Mouse (Mus musculus): ENCODE data around the gene Gpat2. TPM values are rescaled to one million over a fixed set of nuclear protein-coding genes. Genes with fewer than 3 reads are reported as not detected.

Gene Gpat2
- polyA plus RNA-seq, 1 experiment = 0.12 TPM

DNA sequence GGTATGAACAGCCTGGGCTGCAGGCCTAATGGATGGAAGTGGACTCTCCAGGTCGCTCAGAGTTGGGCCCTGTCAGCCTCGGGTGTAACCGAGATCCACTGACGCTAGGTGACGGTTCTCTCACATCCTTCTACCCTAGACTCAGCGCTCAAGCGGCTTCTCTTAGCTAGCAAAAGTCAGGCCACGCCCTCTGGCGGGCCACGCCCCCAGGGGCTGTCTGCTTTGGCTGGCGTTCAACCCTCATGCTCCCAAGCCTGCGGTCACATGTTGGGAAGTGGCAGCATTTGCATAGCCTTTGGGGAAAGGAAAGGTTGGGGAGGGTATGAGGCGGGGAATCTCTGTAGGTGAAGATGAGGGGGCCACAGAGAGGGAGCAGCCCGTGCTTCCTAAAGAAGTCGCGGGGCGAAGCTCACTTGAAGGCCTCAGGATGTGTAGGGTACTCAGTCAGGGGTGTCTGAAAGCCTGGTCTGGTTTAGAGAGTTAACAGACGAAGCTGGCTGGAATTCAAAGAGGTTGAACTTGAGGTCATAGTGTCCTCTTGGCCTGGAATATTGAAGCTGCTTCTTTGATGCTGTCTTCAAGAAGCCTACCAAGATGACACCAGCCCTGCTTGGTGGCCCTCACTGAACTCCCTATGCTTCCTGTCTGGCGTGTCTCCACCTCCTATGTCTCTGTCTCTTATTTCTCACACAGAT, 59.6 kb downstream of the Gpat2 start:
- no peak for DNase-seq (ENCODE audit: low read depth, low spot score)
- WGBS = 12% methylated on average over 19 of the region's 19 CpGs

Other genes starting within 250 kb of the Gpat2 start
- gene 1810024B03Rik, start 216.9 kb upstream of the Gpat2 start, polyA plus RNA-seq (2012; rRNA removed) = 1.2 TPM in 2 replicates
- 25.9 and 41.1 TPM in 2 replicates for gene Snrnp200, start 216.8 kb upstream of the Gpat2 start, polyA plus RNA-seq (2012; rRNA removed)
- 57.6 and 58.5 TPM in 2 replicates for gene Ciao1, start 177.4 kb upstream of the Gpat2 start, polyA plus RNA-seq (2012; rRNA removed)
- gene Tmem127, start 177.3 kb upstream of the Gpat2 start, polyA plus RNA-seq (2012; rRNA removed) = 67.4 and 99.6 TPM in 2 replicates
- 35.8 and 43.0 TPM in 2 replicates for gene Stard7, start 155.0 kb upstream of the Gpat2 start, polyA plus RNA-seq (2012; rRNA removed)
- 8.4 and 8.7 TPM in 2 replicates for gene Dusp2, start 89.0 kb upstream of the Gpat2 start, polyA plus RNA-seq (2012; rRNA removed)
- gene Astl, start 86.6 kb upstream of the Gpat2 start, polyA plus RNA-seq (2012; rRNA removed) = not detected in 2 replicates
- 0.71 and 0.91 TPM in 2 replicates for gene Adra2b, start 62.0 kb upstream of the Gpat2 start, polyA plus RNA-seq (2012; rRNA removed)
- gene Fahd2a, start 19.4 kb downstream of the Gpat2 start, polyA plus RNA-seq (2012; rRNA removed) = 10.9 and 11.6 TPM in 2 replicates
- 1.2 TPM in 2 replicates for gene Kcnip3, start 96.9 kb downstream of the Gpat2 start, polyA plus RNA-seq (2012; rRNA removed)
- gene Prom2, start 116.3 kb downstream of the Gpat2 start, polyA plus RNA-seq (2012; rRNA removed) = 0.09 and 0.15 TPM in 2 replicates
- 1.7 and 3.1 TPM in 2 replicates for gene Zfp661, start 161.9 kb downstream of the Gpat2 start, polyA plus RNA-seq (2012; rRNA removed)
- 58.7 and 66.7 TPM in 2 replicates for gene Mrps5, start 162.0 kb downstream of the Gpat2 start, polyA plus RNA-seq (2012; rRNA removed)
- gene Mal, start 231.5 kb downstream of the Gpat2 start, polyA plus RNA-seq (2012; rRNA removed) = 0.51 and 5.1 TPM in 2 replicates

All from large intestine, adult 2 months (tissue).